Mouse (Mus musculus) kidney, embryonic 16.5 days (tissue): Measurements from ENCODE around the gene Adamts10. TPM values are rescaled to one million over a fixed set of nuclear protein-coding genes. Genes with fewer than 3 reads are reported as not detected.

Source experiments
- ATAC-seq: fragments of 200-750 bp; cut with Nextera tagmentation; 2 replicates; pipeline ENCODE4 v1.8.0; 2017; ENCODE audit warnings: moderate TSS enrichment; ENCODE audit not compliant: low FRiP score, low TSS enrichment
- H3K27ac ChIP-seq: fragments of 300-500 bp; sonication (generic); 2 replicates; pipeline ENCODE4 v1.5.1; 2014; ENCODE audit warnings: low read length
- H3K27me3 ChIP-seq: fragments of 300-500 bp; sonication (generic); 2 replicates; pipeline ENCODE4 v1.6.1; 2014; ENCODE audit warnings: low read length, control low read depth, mixed read lengths; ENCODE audit not compliant: insufficient read depth
- H3K36me3 ChIP-seq: fragments of 300-500 bp; sonication (generic); 2 replicates; pipeline ENCODE4 v1.6.1; 2014; ENCODE audit warnings: low read length, control low read depth, mixed read lengths; ENCODE audit not compliant: insufficient read depth
- H3K4me1 ChIP-seq: fragments of 300-500 bp; sonication (generic); 2 replicates; pipeline ENCODE4 v1.6.1; 2014; ENCODE audit warnings: low read length, control low read depth, mixed read lengths; ENCODE audit not compliant: insufficient read depth
- H3K4me2 ChIP-seq: fragments of 300-500 bp; sonication (generic); replicated peaks from 2 replicates; pipeline ENCODE4 v1.6.1; 2014; ENCODE audit warnings: low read depth, low read length
- H3K4me3 ChIP-seq: fragments of 300-500 bp; sonication (generic); 2 replicates; pipeline ENCODE4 v1.5.1; 2014; ENCODE audit warnings: mild to moderate bottlenecking, low read length
- H3K9ac ChIP-seq: fragments of 300-500 bp; sonication (generic); replicated peaks from 2 replicates; pipeline ENCODE4 v1.6.1; 2014; ENCODE audit warnings: low read length
- H3K9me3 ChIP-seq: fragments of 300-500 bp; sonication (generic); 2 replicates; pipeline ENCODE4 v1.6.1; 2016; ENCODE audit warnings: low read length, control low read depth
- WGBS: fragments of 180-500 bp; shearing (Covaris S2); extraction: QIAGEN DNeasy Blood & Tissue Kit; methylation state at CpG from one replicate; pipeline ENCODE4 v1.1.7; 2014; 5-methylcytosine and 5-hydroxymethylcytosine counted together
- polyA plus RNA-seq: library from polyadenylated mRNA; unstranded; fragments of >200 nt; fragmentation: Nextera tagmentation; extraction: Ambion mirVana; gene quantifications from 2 replicates; pipeline ENCODE4 v1.2.1, GENCODE M21; 2015

Gene Adamts10
- 73.5 and 81.7 TPM in 2 replicates for polyA plus RNA-seq

- H3K4me2 ChIP-seq = peak within 1 kb of the TSS; percentile 63
- WGBS = under 1% methylated on average over 36 of the region's 44 CpGs
- peak; percentile 83 for ATAC-seq
Measured at GRCm38 (mm10) chr17:33523918-33524755, at the start of gene Adamts10. TSS of gene Adamts10 (plus strand) at chr17:33524204.

GRCm38 (mm10) chr17:33484020-33484419 lies 40.0 kb upstream of the Adamts10 start:
- Histone ChIP-seq H3K9ac (no peak overlapping the region), H3K9me3 (no peaks in the 10 kb centered on the region), H3K27ac (no peak overlapping the region), H3K36me3 (no peaks in the 10 kb centered on the region), H3K27me3 (no peaks in the 10 kb centered on the region), H3K4me3 (no peak overlapping the region), H3K4me2 (no peak overlapping the region), H3K4me1 (no peaks in the 10 kb centered on the region)
- ATAC-seq = no peak
- WGBS = 41% methylated on average over 6 of the region's 6 CpGs

More at GRCm38 (mm10) chr17:33523918-33524755, at the start of gene Adamts10:
- H3K9me3 ChIP-seq = no peaks in the 10 kb centered on the region
- H3K27me3 ChIP-seq = no peaks in the 10 kb centered on the region
- H3K4me3 ChIP-seq = peak within 1 kb of the TSS; percentile 78
- peaks cover 35% of the 10 kb centered on the region for H3K4me1 ChIP-seq
- peaks cover 9% of the 10 kb centered on the region; the same call in 1 of the 2 replicates for H3K36me3 ChIP-seq
- peak within 1 kb of the TSS; percentile 77 for H3K27ac ChIP-seq
- peak within 1 kb of the TSS; percentile 81 for H3K9ac ChIP-seq

- Histone ChIP-seq H3K36me3 (no peaks in the 10 kb centered on the region), H3K4me2 (no peak overlapping the region), H3K27ac (no peak overlapping the region), H3K9me3 (no peaks in the 10 kb centered on the region), H3K9ac (no peak overlapping the region), H3K27me3 (no peaks in the 10 kb centered on the region), H3K4me1 (no peaks in the 10 kb centered on the region), H3K4me3 (no peak overlapping the region)
- no peak for ATAC-seq
- WGBS = 78% methylated on average over 2 of the region's 2 CpGs
Measured at GRCm38 (mm10) chr17:33487211-33487610, 36.8 kb upstream of the Adamts10 start.

GRCm38 (mm10) chr17:33487652-33488051 lies 36.4 kb upstream of the Adamts10 start:
- ATAC-seq = no peak
- Histone ChIP-seq H3K9ac (no peak overlapping the region), H3K9me3 (no peaks in the 10 kb centered on the region), H3K4me2 (no peak overlapping the region), H3K4me1 (no peaks in the 10 kb centered on the region), H3K27me3 (no peaks in the 10 kb centered on the region), H3K27ac (no peak overlapping the region), H3K36me3 (no peaks in the 10 kb centered on the region), H3K4me3 (no peak overlapping the region)
- WGBS = 100% methylated on average over 1 of the region's 1 CpGs

GRCm38 (mm10) chr17:33491371-33491770 lies 32.6 kb upstream of the Adamts10 start:
- no peaks in the 10 kb centered on the region for H3K27me3 ChIP-seq
- H3K27ac ChIP-seq = no peak overlapping the region
- no peak overlapping the region for H3K4me3 ChIP-seq
- no peak overlapping the region for H3K9ac ChIP-seq
- ATAC-seq = no peak
- no peaks in the 10 kb centered on the region; the same call in 1 of the 2 replicates for H3K9me3 ChIP-seq
- no peaks in the 10 kb centered on the region for H3K36me3 ChIP-seq
- no peak overlapping the region for H3K4me2 ChIP-seq
- no peaks in the 10 kb centered on the region for H3K4me1 ChIP-seq
- WGBS = 86% methylated on average over 2 of the region's 2 CpGs

- ATAC-seq = no peak
- 74% methylated on average over 6 of the region's 6 CpGs for WGBS
- Histone ChIP-seq H3K9ac (no peak overlapping the region), H3K27me3 (no peaks in the 10 kb centered on the region), H3K36me3 (no peaks in the 10 kb centered on the region), H3K4me1 (no peaks in the 10 kb centered on the region), H3K4me2 (no peak overlapping the region), H3K4me3 (no peak overlapping the region), H3K27ac (no peak overlapping the region), H3K9me3 (no peaks in the 10 kb centered on the region; the same call in 1 of the 2 replicates)
Measured at GRCm38 (mm10) chr17:33493065-33493464, 30.9 kb upstream of the Adamts10 start.

- Histone ChIP-seq H3K9ac (no peak overlapping the region), H3K27ac (no peak overlapping the region), H3K36me3 (no peaks in the 10 kb centered on the region), H3K4me2 (no peak overlapping the region), H3K27me3 (no peaks in the 10 kb centered on the region), H3K9me3 (no peaks in the 10 kb centered on the region; the same call in 1 of the 2 replicates), H3K4me1 (no peaks in the 10 kb centered on the region), H3K4me3 (no peak overlapping the region)
- ATAC-seq = no peak
Measured at GRCm38 (mm10) chr17:33494586-33494985, 29.4 kb upstream of the Adamts10 start.

GRCm38 (mm10) chr17:33498918-33499317 lies 25.1 kb upstream of the Adamts10 start:
- WGBS = 85% methylated on average over 1 of the region's 1 CpGs
- no peak overlapping the region for H3K4me3 ChIP-seq
- no peak overlapping the region for H3K9ac ChIP-seq
- H3K36me3 ChIP-seq = no peaks in the 10 kb centered on the region
- H3K27ac ChIP-seq = no peak overlapping the region
- no peak for ATAC-seq
- no peaks in the 10 kb centered on the region for H3K9me3 ChIP-seq
- H3K27me3 ChIP-seq = no peaks in the 10 kb centered on the region
- no peak overlapping the region for H3K4me2 ChIP-seq
- 0 out of 2 replicates have a peak, but pooled peaks cover 6% of the 10 kb centered on the region for H3K4me1 ChIP-seq

GRCm38 (mm10) chr17:33508386-33508785 lies 15.6 kb upstream of the Adamts10 start:
- Histone ChIP-seq H3K27me3 (no peaks in the 10 kb centered on the region), H3K4me1 (0 out of 2 replicates have a peak, but pooled peaks cover 7% of the 10 kb centered on the region), H3K4me2 (no peak overlapping the region), H3K4me3 (no peak overlapping the region), H3K9me3 (no peaks in the 10 kb centered on the region), H3K27ac (no peak overlapping the region), H3K9ac (no peak overlapping the region), H3K36me3 (no peaks in the 10 kb centered on the region)
- ATAC-seq = no peak
- WGBS = 78% methylated on average over 1 of the region's 1 CpGs

- H3K36me3 ChIP-seq = no peaks in the 10 kb centered on the region
- no peaks in the 10 kb centered on the region for H3K4me1 ChIP-seq
- H3K27me3 ChIP-seq = no peaks in the 10 kb centered on the region
- H3K9me3 ChIP-seq = no peaks in the 10 kb centered on the region
- no peak overlapping the region for H3K27ac ChIP-seq
- WGBS = 74% methylated on average over 5 of the region's 5 CpGs
- no peak for ATAC-seq
- H3K4me2 ChIP-seq = no peak overlapping the region
- H3K4me3 ChIP-seq = no peak overlapping the region
- no peak overlapping the region for H3K9ac ChIP-seq
Measured at GRCm38 (mm10) chr17:33510172-33510571, 13.8 kb upstream of the Adamts10 start.
